Mouse (Mus musculus) hindlimb bud, embryonic 11.5 days (tissue): ENCODE data around the gene Mfge8.

Source experiments
- DNase-seq: peaks from one replicate; pipeline ENCODE4 v3.0.0-alpha.2; 2012; ENCODE audit warnings: low read depth, low spot score; ENCODE audit errors: extremely low spot score

Gene Mfge8

DNA sequence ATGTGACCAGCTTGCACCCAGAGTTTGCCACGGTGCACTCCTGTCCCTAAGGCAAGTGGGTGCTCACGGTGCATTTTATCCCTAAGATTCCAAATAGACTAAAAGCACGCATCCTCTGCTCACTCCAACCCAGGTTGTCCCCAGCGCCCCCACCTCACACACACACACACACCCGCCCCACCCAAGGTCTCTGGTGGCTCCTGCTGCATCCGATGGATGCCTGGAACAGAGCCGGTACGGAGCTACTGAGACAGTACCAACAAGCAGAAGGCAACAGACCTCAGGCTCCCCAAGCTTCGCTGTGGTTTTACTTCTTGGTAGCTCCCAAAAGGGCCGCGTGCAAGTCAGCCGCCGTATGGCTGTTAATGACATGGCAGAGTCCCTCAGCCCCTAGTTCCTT lies 18.5 kb downstream of the Mfge8 start:
- DNase-seq = no peak

GRCm38 (mm10) chr7:79129883-79130282 lies 19.0 kb downstream of the Mfge8 start:
- DNase-seq = no peak

GRCm38 (mm10) chr7:79123465-79123864 lies 25.4 kb downstream of the Mfge8 start:
- no peak for DNase-seq

DNA sequence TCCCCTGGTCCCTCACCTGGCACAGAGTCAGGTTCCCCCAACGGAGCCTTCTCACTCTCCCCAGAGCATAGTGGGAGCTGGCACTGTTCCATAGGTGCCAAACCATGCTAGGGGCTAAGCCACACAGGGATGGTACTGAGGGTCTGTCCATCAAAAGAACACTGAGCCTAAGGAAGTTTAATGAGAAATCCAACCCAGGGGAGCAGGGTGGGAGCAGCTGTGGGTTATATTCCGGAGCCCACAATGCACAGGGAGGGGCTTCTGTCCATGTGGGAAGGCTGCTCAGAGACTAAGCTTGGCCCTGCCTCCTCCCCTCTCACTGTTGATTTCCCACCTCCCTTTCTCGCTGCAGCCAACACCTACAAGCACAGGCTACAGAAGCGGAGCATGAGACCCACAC lies 35.0 kb downstream of the Mfge8 start:
- no peak for DNase-seq

DNA sequence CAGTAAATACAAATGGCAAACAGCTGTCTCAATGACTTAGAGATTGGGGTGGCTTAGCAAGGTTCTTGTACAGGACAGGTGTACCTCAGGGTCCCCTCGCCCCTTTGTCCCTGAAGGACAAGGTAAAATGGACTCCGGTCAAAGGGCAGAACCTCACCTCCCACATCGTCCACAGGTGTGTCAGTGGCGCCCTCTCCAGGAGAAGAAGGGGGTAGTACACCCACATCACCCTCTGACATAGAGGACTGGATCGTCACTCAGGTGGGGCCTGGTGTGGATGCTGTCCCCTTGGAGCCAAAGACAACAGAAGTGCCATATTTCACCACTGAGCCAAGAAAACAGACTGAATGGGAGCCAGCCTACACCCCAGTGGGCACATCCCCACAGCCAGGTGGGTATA lies 52.4 kb downstream of the Mfge8 start:
- DNase-seq = no peak

DNA sequence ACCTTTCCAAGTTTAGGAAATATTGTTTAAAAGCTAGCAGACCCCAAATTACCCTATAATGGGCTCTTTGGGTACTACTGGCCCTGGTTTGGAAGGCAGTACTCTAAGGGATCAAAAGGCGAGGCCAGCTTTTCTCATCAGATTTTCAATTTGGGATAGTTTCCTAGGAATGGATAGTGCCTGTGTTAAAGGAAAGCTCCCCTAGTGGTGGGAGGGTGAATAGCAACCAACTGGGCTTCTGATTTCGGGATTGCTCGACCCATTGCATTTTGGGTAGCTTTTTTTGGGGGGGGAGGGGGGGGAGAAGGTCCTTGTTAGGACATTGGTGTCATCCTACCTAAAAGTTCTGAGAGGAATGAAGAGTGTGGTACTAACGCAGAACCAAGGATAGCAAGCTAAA lies 59.7 kb downstream of the Mfge8 start:
- no peak for DNase-seq
